Mouse (Mus musculus) cerebellum, adult 2 months (tissue): ENCODE results near the gene Cds1. TPM values are rescaled to one million over a fixed set of nuclear protein-coding genes. Genes with fewer than 3 reads are reported as not detected.

Experiments
- DNase-seq, 2 experiments: peaks; one replicate each; pipeline ENCODE4 v3.0.0; 2021
- H3K27ac ChIP-seq: fragments of 200-500 bp; 2 replicates; pipeline ENCODE4 v1.5.1; 2012; ENCODE audit warnings: low read length, control low read depth, inconsistent platforms; ENCODE audit not compliant: insufficient read depth
- H3K27me3 ChIP-seq: fragments of 200-500 bp; 2 replicates; pipeline ENCODE4 v1.6.1; 2012; ENCODE audit warnings: inconsistent platforms, mild to moderate bottlenecking, low read length, moderate library complexity; ENCODE audit not compliant: control insufficient read depth, insufficient read depth
- H3K4me1 ChIP-seq: fragments of 200-500 bp; 2 replicates; pipeline ENCODE4 v1.6.1; 2011; ENCODE audit warnings: low read length; ENCODE audit not compliant: control insufficient read depth, insufficient read depth
- H3K4me3 ChIP-seq: fragments of 200-500 bp; replicated peaks from 2 replicates; pipeline ENCODE3; 2011; ENCODE audit warnings: mild to moderate bottlenecking, low read depth, low read length, control low read depth; ENCODE audit not compliant: insufficient read depth
- CTCF ChIP-seq: fragments of 200-500 bp; IDR thresholded peaks from 2 replicates; pipeline ENCODE4 v1.5.1; 2011; ENCODE audit warnings: low read depth, mild to moderate bottlenecking, control low read depth, low read length, moderate library complexity, borderline replicate concordance; ENCODE audit not compliant: insufficient read depth
- POLR2A ChIP-seq: fragments of 200-500 bp; IDR thresholded peaks from 2 replicates; pipeline ENCODE4 v1.6.1; 2011; ENCODE audit warnings: low read length, control low read depth, borderline replicate concordance; ENCODE audit not compliant: insufficient read depth
- WGBS: fragments of 180-500 bp; shearing (Covaris S2); methylation state at CpG from one replicate; pipeline ENCODE4 v1.1.7; 2018; 5-methylcytosine and 5-hydroxymethylcytosine counted together
- polyA plus RNA-seq: library from polyadenylated mRNA; depleted of rRNA; stranded (reverse); fragments of >200 nt; gene quantifications from 2 replicates; pipeline ENCODE4 v1.2.3, GENCODE M21; 2012; rRNA removed

Cds1 gene
- polyA plus RNA-seq: 91.2 and 97.8 TPM in 2 replicates

DNA sequence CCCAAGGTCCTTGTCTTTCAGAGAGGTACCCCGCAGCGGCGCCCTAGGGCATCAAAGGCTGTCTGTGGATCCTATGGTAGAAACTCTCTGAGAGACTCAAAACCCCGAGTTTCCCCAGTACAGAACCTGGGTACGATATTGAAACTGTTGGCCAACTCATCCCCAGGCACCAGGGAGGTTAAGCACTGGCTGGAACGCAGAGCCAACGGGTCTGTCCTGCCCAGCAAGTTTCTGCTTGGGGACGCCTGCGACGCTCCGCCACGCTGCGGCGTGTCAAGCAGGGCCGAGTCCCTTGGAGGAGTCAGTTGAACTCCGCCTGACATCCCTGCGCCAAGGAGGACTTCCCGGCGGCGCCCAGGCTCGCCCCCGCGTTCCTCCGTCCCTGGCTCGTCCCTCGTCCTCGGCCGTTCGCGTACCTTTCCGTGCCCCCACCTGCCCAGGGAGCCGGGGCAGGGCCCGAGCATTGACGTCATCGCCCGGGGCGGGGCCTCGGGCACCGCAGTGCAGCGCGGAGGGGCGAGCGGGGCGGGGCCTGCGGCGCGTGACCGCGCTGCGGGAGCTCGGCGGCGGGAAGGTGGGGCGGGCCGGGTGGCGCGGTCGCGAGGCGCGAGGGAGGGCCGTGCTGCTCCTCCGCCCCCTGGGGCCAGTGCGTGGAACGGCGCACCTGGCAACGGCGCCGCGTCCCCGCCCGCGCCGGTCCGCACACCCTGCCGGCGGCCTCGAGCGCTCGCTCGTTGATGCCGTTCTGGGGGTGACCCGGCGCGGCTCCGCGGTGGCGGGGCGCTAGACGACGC, at the start of gene Cds1:
Gene Cds1, plus strand, starts transcription at position 577 of the 794 bp plus-strand sequence.
- peak; percentile 94 for DNase-seq
- WGBS: under 1% methylated on average over 90 of the region's 91 CpGs
- H3K4me1 ChIP-seq: peaks cover 7% of the 10 kb centered on the region; the same call in 1 of the 2 replicates
- peak within 1 kb of the TSS; percentile 53 for H3K27ac ChIP-seq
- no peaks in the 10 kb centered on the region for H3K27me3 ChIP-seq
- H3K4me3 ChIP-seq: peak within 1 kb of the TSS; percentile 76
- TF ChIP-seq POLR2A: peak; percentile 53; the same call in 1 of the 2 replicates
- TF ChIP-seq CTCF: no peak

DNA sequence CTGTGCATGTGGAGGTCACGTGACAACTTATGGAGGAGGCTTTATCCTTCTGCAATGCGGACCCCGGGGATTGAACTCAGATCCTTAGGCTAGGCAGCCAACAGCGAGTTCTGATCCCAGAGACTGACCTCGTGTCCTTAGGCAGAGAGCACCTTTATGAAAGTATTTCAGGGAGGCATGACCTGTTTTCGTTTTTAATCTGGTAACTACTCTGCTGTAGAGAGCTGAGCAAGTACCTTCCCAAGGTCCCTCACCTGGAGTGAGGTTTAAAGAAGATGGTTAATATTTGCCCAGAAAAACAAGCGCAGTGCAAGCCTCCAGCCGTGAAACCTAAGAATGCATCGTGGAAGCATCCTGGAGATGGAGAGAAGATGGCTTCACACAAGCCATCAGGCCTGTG, 40.7 kb upstream of the Cds1 start:
- TF ChIP-seq CTCF (no peak), POLR2A (no peak)
- 87% methylated on average over 9 of the region's 9 CpGs for WGBS

GRCm38 (mm10) chr5:101724756-101725155, 40.2 kb upstream of the Cds1 start:
- H3K27ac ChIP-seq: no peak overlapping the region
- H3K27me3 ChIP-seq: no peaks in the 10 kb centered on the region
- no peaks in the 10 kb centered on the region for H3K4me1 ChIP-seq
- no peak overlapping the region for H3K4me3 ChIP-seq
- DNase-seq: no peak
- WGBS: 93% methylated on average over 16 of the region's 16 CpGs
- TF ChIP-seq CTCF: no peak
- no peak for TF ChIP-seq POLR2A

More for the DNA sequence above, 40.7 kb upstream of the Cds1 start:
- H3K4me3 ChIP-seq: no peak overlapping the region
- DNase-seq: no peak
- no peaks in the 10 kb centered on the region for H3K27me3 ChIP-seq
- no peaks in the 10 kb centered on the region for H3K4me1 ChIP-seq
- no peak overlapping the region for H3K27ac ChIP-seq

GRCm38 (mm10) chr5:101725703-101726102, 39.2 kb upstream of the Cds1 start:
- H3K27me3 ChIP-seq: no peaks in the 10 kb centered on the region
- TF ChIP-seq POLR2A: no peak
- no peak for TF ChIP-seq CTCF
- H3K4me1 ChIP-seq: no peaks in the 10 kb centered on the region
- no peak overlapping the region for H3K27ac ChIP-seq
- no peak for DNase-seq
- no peak overlapping the region for H3K4me3 ChIP-seq
- WGBS: 83% methylated on average over 8 of the region's 8 CpGs

GRCm38 (mm10) chr5:101726371-101726770, 38.6 kb upstream of the Cds1 start:
- Histone ChIP-seq H3K4me3 (no peak overlapping the region), H3K4me1 (no peaks in the 10 kb centered on the region), H3K27me3 (no peaks in the 10 kb centered on the region), H3K27ac (no peak overlapping the region)
- 87% methylated on average over 6 of the region's 6 CpGs for WGBS
- TF ChIP-seq POLR2A (no peak), CTCF (no peak)
- no peak for DNase-seq

DNA sequence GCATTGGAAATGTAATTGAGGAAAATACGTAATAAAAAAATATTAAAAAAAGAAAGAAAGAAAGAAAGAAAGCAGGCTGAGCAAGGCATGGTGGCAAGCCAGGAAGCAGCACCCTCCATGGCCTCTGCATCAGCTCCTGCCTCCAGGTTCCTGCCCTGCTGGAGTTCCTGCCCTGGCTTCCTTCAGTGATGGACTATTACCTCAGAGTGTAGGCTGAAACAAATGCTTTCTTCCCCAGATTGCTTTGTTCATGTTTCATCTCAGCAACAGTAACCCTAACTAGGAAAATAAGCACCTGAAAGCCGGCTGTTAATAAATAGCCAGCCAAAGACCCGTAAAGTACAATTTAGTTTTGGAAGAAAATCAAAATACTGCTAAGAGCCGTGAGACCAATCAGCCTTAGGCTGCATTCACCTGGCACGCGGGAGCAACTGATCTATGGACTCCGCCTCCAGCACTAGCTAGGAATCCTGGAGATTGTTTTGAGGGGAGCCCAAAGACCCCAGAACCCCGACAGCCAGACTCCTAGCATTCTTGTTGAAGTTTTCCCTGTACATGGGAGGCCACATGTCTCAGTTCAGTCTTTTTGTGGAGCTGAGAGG, 36.5 kb upstream of the Cds1 start:
- H3K4me3 ChIP-seq: no peak overlapping the region
- TF ChIP-seq CTCF (no peak), POLR2A (no peak)
- no peak for DNase-seq
- H3K4me1 ChIP-seq: no peaks in the 10 kb centered on the region
- H3K27me3 ChIP-seq: no peaks in the 10 kb centered on the region
- H3K27ac ChIP-seq: no peak overlapping the region
- 58% methylated on average over 8 of the region's 8 CpGs for WGBS

DNA sequence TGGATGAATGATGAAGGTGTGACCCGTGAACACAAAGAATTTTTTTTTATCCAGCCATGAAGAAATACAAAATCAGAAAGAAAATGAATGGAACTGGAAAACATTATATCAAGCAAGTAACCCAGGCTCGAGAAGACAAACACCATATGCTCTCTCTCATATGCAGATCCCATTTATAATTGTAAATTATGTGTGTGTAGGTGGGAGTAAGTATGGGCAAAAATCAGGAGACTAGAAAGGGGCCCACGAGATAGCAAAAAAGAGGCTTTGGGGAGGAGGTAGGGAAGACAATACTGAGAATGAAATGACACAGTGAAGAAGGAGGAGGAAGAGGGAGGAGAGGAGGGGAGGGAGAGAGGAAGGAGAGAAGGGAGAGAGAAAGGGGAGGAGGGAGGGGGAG, 27.6 kb upstream of the Cds1 start:
- no peak for DNase-seq
- TF ChIP-seq POLR2A (no peak), CTCF (no peak)
- Histone ChIP-seq H3K27me3 (no peaks in the 10 kb centered on the region), H3K4me1 (no peaks in the 10 kb centered on the region; the same call in 1 of the 2 replicates), H3K4me3 (no peak overlapping the region), H3K27ac (no peak overlapping the region)
- 74% methylated on average over 3 of the region's 3 CpGs for WGBS
